Mouse (Mus musculus) kidney, postnatal 0 days (tissue): ENCODE measurements at regions not wholly inside any gene's neighbourhood (a gene's known extent, or its start where the extent isn't known, plus 50 kb on each side); places are given as distances from the start of the nearest gene placed in this dataset.

ENCODE experiments used
- ATAC-seq: fragments of 200-750 bp; cut with Nextera tagmentation; replicated peaks from 2 replicates; pipeline ENCODE4 v1.8.0; 2017; ENCODE audit warnings: low read depth, moderate number of reproducible peaks, moderate TSS enrichment, moderate library complexity; ENCODE audit not compliant: low FRiP score
- DNase-seq: peaks from one replicate; pipeline ENCODE4 v3.0.0-alpha.2; 2016; ENCODE audit warnings: low spot score
- H3K27ac ChIP-seq: fragments of 300-500 bp; sonication (generic); 2 replicates; pipeline ENCODE4 v1.5.1; 2014; ENCODE audit warnings: mild to moderate bottlenecking
- H3K27me3 ChIP-seq: fragments of 300-500 bp; sonication (generic); 2 replicates; pipeline ENCODE4 v1.6.1; 2014; ENCODE audit warnings: low read length, mixed read lengths; ENCODE audit not compliant: insufficient read depth
- H3K36me3 ChIP-seq: fragments of 300-500 bp; sonication (generic); 2 replicates; pipeline ENCODE4 v1.6.1; 2014; ENCODE audit warnings: low read length, mixed read lengths; ENCODE audit not compliant: insufficient read depth
- H3K4me1 ChIP-seq: fragments of 300-500 bp; sonication (generic); replicated peaks from 2 replicates; pipeline ENCODE4 v1.6.1; 2014; ENCODE audit warnings: antibody characterized with exemption, low read length, mixed read lengths; ENCODE audit not compliant: insufficient read depth
- H3K4me2 ChIP-seq: fragments of 300-500 bp; sonication (generic); 2 replicates; pipeline ENCODE4 v1.6.1; 2014; ENCODE audit warnings: mild to moderate bottlenecking, low read length, moderate library complexity, mixed read lengths
- H3K4me3 ChIP-seq: fragments of 300-500 bp; sonication (generic); replicated peaks from 2 replicates; pipeline ENCODE4 v1.5.1; 2014; ENCODE audit warnings: low read depth, low read length
- H3K9ac ChIP-seq: fragments of 300-500 bp; sonication (generic); 2 replicates; pipeline ENCODE4 v1.6.1; 2014; ENCODE audit warnings: low read depth, low read length
- H3K9me3 ChIP-seq: fragments of 300-500 bp; sonication (generic); replicated peaks from 2 replicates; pipeline ENCODE4 v1.6.1; 2016; ENCODE audit warnings: low read length, inconsistent platforms, mixed read lengths
- CTCF ChIP-seq: IDR thresholded peaks from 2 replicates; pipeline ENCODE4 v1.5.1; 2016; ENCODE audit warnings: antibody characterized with exemption, low read depth, mild to moderate bottlenecking, moderate library complexity
- WGBS: fragments of 180-500 bp; shearing (Covaris S2); extraction: QIAGEN DNeasy Blood & Tissue Kit; methylation state at CpG from one replicate; pipeline ENCODE4 v1.1.7; 2014; 5-methylcytosine and 5-hydroxymethylcytosine counted together

GRCm38 (mm10) chr2:48315306-48315705 lies 498.6 kb upstream of the Acvr2a start:
- no peak overlapping the region for H3K4me3 ChIP-seq
- ATAC-seq (no peak), DNase-seq (no peak)
- no peak overlapping the region for H3K4me2 ChIP-seq
- no peaks in the 10 kb centered on the region for H3K9me3 ChIP-seq
- H3K36me3 ChIP-seq, result no peaks in the 10 kb centered on the region
- no peak overlapping the region for H3K9ac ChIP-seq
- H3K27me3 ChIP-seq, result no peaks in the 10 kb centered on the region
- 88% methylated on average over 3 of the region's 3 CpGs for WGBS
- H3K27ac ChIP-seq, result no peak overlapping the region
- TF ChIP-seq CTCF, result no peak
- no peaks in the 10 kb centered on the region for H3K4me1 ChIP-seq

- Histone ChIP-seq H3K9ac (no peak overlapping the region), H3K36me3 (no peaks in the 10 kb centered on the region), H3K9me3 (no peaks in the 10 kb centered on the region), H3K4me2 (no peak overlapping the region), H3K4me1 (no peaks in the 10 kb centered on the region), H3K27me3 (no peaks in the 10 kb centered on the region), H3K4me3 (no peak overlapping the region), H3K27ac (no peak overlapping the region)
- no peak for TF ChIP-seq CTCF
- 71% methylated on average over 8 of the region's 8 CpGs for WGBS
- no peak for ATAC-seq
- DNase-seq, result no peak
Observed at GRCm38 (mm10) chr2:48316180-48316889, 497.6 kb upstream of the Acvr2a start.

- H3K27ac ChIP-seq, result no peak overlapping the region
- H3K4me1 ChIP-seq, result no peaks in the 10 kb centered on the region
- no peaks in the 10 kb centered on the region for H3K9me3 ChIP-seq
- DNase-seq, result no peak
- no peak for ATAC-seq
- no peak overlapping the region for H3K4me3 ChIP-seq
- 47% methylated on average over 7 of the region's 7 CpGs for WGBS
- no peak for TF ChIP-seq CTCF
- no peak overlapping the region for H3K4me2 ChIP-seq
- no peak overlapping the region for H3K9ac ChIP-seq
- no peaks in the 10 kb centered on the region for H3K27me3 ChIP-seq
- no peaks in the 10 kb centered on the region for H3K36me3 ChIP-seq
Observed at GRCm38 (mm10) chr2:48317821-48318220, 496.1 kb upstream of the Acvr2a start.

GRCm38 (mm10) chr2:48318384-48319030 lies 495.4 kb upstream of the Acvr2a start:
- no peak overlapping the region for H3K4me3 ChIP-seq
- no peaks in the 10 kb centered on the region for H3K36me3 ChIP-seq
- DNase-seq, result peak; percentile 57
- no peaks in the 10 kb centered on the region for H3K9me3 ChIP-seq
- no peaks in the 10 kb centered on the region for H3K4me1 ChIP-seq
- no peak overlapping the region for H3K4me2 ChIP-seq
- ATAC-seq, result peak; percentile 59; the same call in 1 of the 2 replicates
- WGBS, result 20% methylated on average over 8 of the region's 8 CpGs
- no peak overlapping the region for H3K9ac ChIP-seq
- no peak for TF ChIP-seq CTCF
- no peak overlapping the region for H3K27ac ChIP-seq
- H3K27me3 ChIP-seq, result no peaks in the 10 kb centered on the region

GRCm38 (mm10) chr2:48321471-48321870 lies 492.4 kb upstream of the Acvr2a start:
- Histone ChIP-seq H3K4me2 (no peak overlapping the region), H3K9me3 (no peaks in the 10 kb centered on the region), H3K4me1 (no peaks in the 10 kb centered on the region), H3K4me3 (no peak overlapping the region), H3K27me3 (no peaks in the 10 kb centered on the region), H3K36me3 (no peaks in the 10 kb centered on the region), H3K9ac (no peak overlapping the region), H3K27ac (no peak overlapping the region)
- WGBS, result 81% methylated on average over 4 of the region's 4 CpGs
- no peak for ATAC-seq
- no peak for TF ChIP-seq CTCF
- DNase-seq, result no peak

GRCm38 (mm10) chr2:48322278-48322677 lies 491.6 kb upstream of the Acvr2a start:
- H3K9ac ChIP-seq, result no peak overlapping the region
- WGBS, result 56% methylated on average over 5 of the region's 5 CpGs
- no peaks in the 10 kb centered on the region for H3K27me3 ChIP-seq
- ATAC-seq (no peak), DNase-seq (no peak)
- no peak overlapping the region for H3K4me3 ChIP-seq
- no peak overlapping the region for H3K27ac ChIP-seq
- no peak overlapping the region for H3K4me2 ChIP-seq
- H3K9me3 ChIP-seq, result no peaks in the 10 kb centered on the region
- no peaks in the 10 kb centered on the region for H3K36me3 ChIP-seq
- no peaks in the 10 kb centered on the region for H3K4me1 ChIP-seq
- no peak for TF ChIP-seq CTCF
